Mouse (Mus musculus): ENCODE measurements around the gene Aurka. TPM values are rescaled to one million over a fixed set of nuclear protein-coding genes. Genes with fewer than 3 reads are reported as not detected.

Aurka gene
- polyA plus RNA-seq, 1 experiment from 2014 or later, result 20.9 TPM

GRCm38 (mm10) chr2:172346034-172346929 is 24.1 kb downstream of the Aurka start:
- H3K27me3 ChIP-seq, result no peaks in the 10 kb centered on the region
- 11% methylated on average over 31 of the region's 31 CpGs for WGBS
- H3K4me3 ChIP-seq, result peak overlapping the region; percentile 75
- peak overlapping the region; percentile 67 for H3K27ac ChIP-seq (replicated peaks)
- no peaks in the 10 kb centered on the region for H3K36me3 ChIP-seq
- peaks cover 52% of the 10 kb centered on the region for H3K4me1 ChIP-seq (replicated peaks)
- H3K9ac ChIP-seq, result peak overlapping the region; percentile 80
- ATAC-seq (ENCODE audit: low read depth), result peak; percentile 17
- H3K9me3 ChIP-seq, result no peaks in the 10 kb centered on the region
- peak overlapping the region; percentile 98 for H3K4me2 ChIP-seq

- Histone ChIP-seq H3K9ac (peak within 1 kb of the TSS; percentile 80), H3K9me3 (no peaks in the 10 kb centered on the region), H3K4me2 (peak within 1 kb of the TSS; percentile 98), H3K4me3 (peak within 1 kb of the TSS; percentile 75), H3K4me1 (replicated peaks) (peaks cover 59% of the 10 kb centered on the region), H3K27me3 (no peaks in the 10 kb centered on the region), H3K27ac (replicated peaks) (peak within 1 kb of the TSS; percentile 67), H3K36me3 (no peaks in the 10 kb centered on the region)
- ATAC-seq (ENCODE audit: low read depth), result peak; percentile 94
- 1% methylated on average over 35 of the region's 35 CpGs for WGBS
Observed at GRCm38 (mm10) chr2:172345258-172345738, 25.0 kb downstream of the Aurka start, which contains the start of gene Fam210b. Fam210b (plus strand) TSS chr2:172345565.

GRCm38 (mm10) chr2:172344669-172345068 is 25.7 kb downstream of the Aurka start:
- ATAC-seq (ENCODE audit: low read depth), result no peak
- H3K4me2 ChIP-seq, result peak overlapping the region; percentile 98
- H3K9ac ChIP-seq, result no peak overlapping the region
- no peaks in the 10 kb centered on the region for H3K27me3 ChIP-seq
- 42% methylated on average over 5 of the region's 5 CpGs for WGBS
- no peaks in the 10 kb centered on the region for H3K9me3 ChIP-seq
- H3K4me3 ChIP-seq, result peak overlapping the region; percentile 75
- H3K27ac ChIP-seq (replicated peaks), result peak overlapping the region; percentile 65
- peaks cover 59% of the 10 kb centered on the region for H3K4me1 ChIP-seq (replicated peaks)
- no peaks in the 10 kb centered on the region for H3K36me3 ChIP-seq

GRCm38 (mm10) chr2:172343751-172344150 is 26.6 kb downstream of the Aurka start:
- Histone ChIP-seq H3K27ac (replicated peaks) (no peak overlapping the region), H3K9me3 (no peaks in the 10 kb centered on the region), H3K4me3 (no peak overlapping the region), H3K4me1 (replicated peaks) (peaks cover 51% of the 10 kb centered on the region), H3K27me3 (no peaks in the 10 kb centered on the region), H3K9ac (no peak overlapping the region), H3K36me3 (no peaks in the 10 kb centered on the region), H3K4me2 (no peak overlapping the region)
- no peak for ATAC-seq (ENCODE audit: low read depth)
- WGBS, result 88% methylated on average over 7 of the region's 7 CpGs

GRCm38 (mm10) chr2:172341606-172342005 is 28.7 kb downstream of the Aurka start:
- Histone ChIP-seq H3K4me1 (replicated peaks) (peaks cover 31% of the 10 kb centered on the region), H3K27me3 (no peaks in the 10 kb centered on the region), H3K4me3 (no peak overlapping the region), H3K27ac (replicated peaks) (no peak overlapping the region), H3K9ac (no peak overlapping the region), H3K4me2 (no peak overlapping the region), H3K36me3 (no peaks in the 10 kb centered on the region), H3K9me3 (no peaks in the 10 kb centered on the region)
- WGBS, result 32% methylated on average over 5 of the region's 5 CpGs
- ATAC-seq (ENCODE audit: low read depth), result no peak

- no peak for ATAC-seq (ENCODE audit: low read depth)
- Histone ChIP-seq H3K9me3 (no peaks in the 10 kb centered on the region), H3K4me3 (no peak overlapping the region), H3K27ac (replicated peaks) (no peak overlapping the region), H3K4me1 (replicated peaks) (peaks cover 24% of the 10 kb centered on the region), H3K4me2 (no peak overlapping the region), H3K36me3 (no peaks in the 10 kb centered on the region), H3K9ac (no peak overlapping the region), H3K27me3 (no peaks in the 10 kb centered on the region)
- WGBS, result 27% methylated on average over 3 of the region's 3 CpGs
Observed at GRCm38 (mm10) chr2:172340936-172341335, 29.4 kb downstream of the Aurka start.

GRCm38 (mm10) chr2:172338206-172338942 is 32.0 kb downstream of the Aurka start:
- 79% methylated on average over 19 of the region's 19 CpGs for WGBS
- H3K4me2 ChIP-seq, result no peak overlapping the region

GRCm38 (mm10) chr2:172329179-172329578 is 41.2 kb downstream of the Aurka start:
- no peak overlapping the region for H3K27ac ChIP-seq (replicated peaks)
- peaks cover 26% of the 10 kb centered on the region for H3K27me3 ChIP-seq
- peak overlapping the region; percentile 64; the same call in 1 of the 2 replicates for H3K9ac ChIP-seq
- 7% methylated on average over 13 of the region's 13 CpGs for WGBS
- ATAC-seq (ENCODE audit: low read depth), result peak; percentile 91
- peak overlapping the region; percentile 11; the same call in 1 of the 2 replicates for H3K4me3 ChIP-seq
- H3K36me3 ChIP-seq, result no peaks in the 10 kb centered on the region
- peak overlapping the region; percentile 48 for H3K4me2 ChIP-seq
- no peaks in the 10 kb centered on the region for H3K9me3 ChIP-seq
- H3K4me1 ChIP-seq (replicated peaks), result peaks cover 2% of the 10 kb centered on the region; the same call in 1 of the 2 replicates

More at GRCm38 (mm10) chr2:172338206-172338942, 32.0 kb downstream of the Aurka start:
- Histone ChIP-seq H3K36me3 (no peaks in the 10 kb centered on the region), H3K9me3 (no peaks in the 10 kb centered on the region), H3K27ac (replicated peaks) (no peak overlapping the region), H3K9ac (no peak overlapping the region), H3K27me3 (no peaks in the 10 kb centered on the region), H3K4me1 (replicated peaks) (peaks cover 13% of the 10 kb centered on the region; the same call in 1 of the 2 replicates), H3K4me3 (no peak overlapping the region)
- ATAC-seq (ENCODE audit: low read depth), result no peak

- Histone ChIP-seq H3K9me3 (no peaks in the 10 kb centered on the region), H3K4me1 (replicated peaks) (peaks cover 2% of the 10 kb centered on the region; the same call in 1 of the 2 replicates), H3K9ac (no peak overlapping the region), H3K36me3 (no peaks in the 10 kb centered on the region), H3K27me3 (peaks cover 26% of the 10 kb centered on the region), H3K4me2 (no peak overlapping the region), H3K4me3 (no peak overlapping the region), H3K27ac (replicated peaks) (no peak overlapping the region)
- no peak for ATAC-seq (ENCODE audit: low read depth)
- 58% methylated on average over 8 of the region's 8 CpGs for WGBS
Observed at GRCm38 (mm10) chr2:172328248-172328647, 42.1 kb downstream of the Aurka start.

- ATAC-seq (ENCODE audit: low read depth), result no peak
- 20% methylated on average over 9 of the region's 9 CpGs for WGBS
- no peaks in the 10 kb centered on the region for H3K4me1 ChIP-seq (replicated peaks)
- no peaks in the 10 kb centered on the region for H3K9me3 ChIP-seq
- no peak overlapping the region for H3K4me2 ChIP-seq
- H3K9ac ChIP-seq, result no peak overlapping the region
- 0 out of 2 replicates have a peak, but pooled peaks cover 3% of the 10 kb centered on the region for H3K27me3 ChIP-seq
- no peaks in the 10 kb centered on the region for H3K36me3 ChIP-seq
- no peak overlapping the region for H3K4me3 ChIP-seq
- no peak overlapping the region for H3K27ac ChIP-seq (replicated peaks)
Observed at GRCm38 (mm10) chr2:172320878-172321277, 49.5 kb downstream of the Aurka start.

GRCm38 (mm10) chr2:172311731-172312130 is 58.6 kb downstream of the Aurka start:
- Histone ChIP-seq H3K9me3 (peaks cover 5% of the 10 kb centered on the region; the same call in 1 of the 2 replicates), H3K9ac (no peak overlapping the region), H3K4me2 (no peak overlapping the region), H3K4me1 (replicated peaks) (no peaks in the 10 kb centered on the region), H3K4me3 (no peak overlapping the region), H3K36me3 (no peaks in the 10 kb centered on the region), H3K27ac (replicated peaks) (0 out of 2 replicates have a peak overlapping the region, but pooled peaks have one; percentile 3), H3K27me3 (no peaks in the 10 kb centered on the region)
- no peak for ATAC-seq (ENCODE audit: low read depth)
- WGBS, result 88% methylated on average over 9 of the region's 9 CpGs

- no peak overlapping the region for H3K27ac ChIP-seq (replicated peaks)
- no peak for ATAC-seq (ENCODE audit: low read depth)
- H3K4me2 ChIP-seq, result no peak overlapping the region
- 61% methylated on average over 4 of the region's 4 CpGs for WGBS
- no peak overlapping the region for H3K9ac ChIP-seq
- no peaks in the 10 kb centered on the region for H3K27me3 ChIP-seq
- no peaks in the 10 kb centered on the region for H3K36me3 ChIP-seq
- no peaks in the 10 kb centered on the region for H3K9me3 ChIP-seq
- no peak overlapping the region for H3K4me3 ChIP-seq
- H3K4me1 ChIP-seq (replicated peaks), result no peaks in the 10 kb centered on the region
Observed at GRCm38 (mm10) chr2:172306544-172306943, 63.8 kb downstream of the Aurka start.

All from neural tube, embryonic 13.5 days (tissue).